Mouse (Mus musculus): ENCODE measurements at regions not wholly inside any gene's neighbourhood (a gene's known extent, or its start where the extent isn't known, plus 50 kb on each side); places are given as distances from the start of the nearest gene placed in this dataset.

GRCm38 (mm10) chr13:48046201-48046750 is 214.8 kb upstream of the Id4 start:
- TF ChIP-seq CTCF (IDR thresholded peaks at IDR 0.05; ENCODE audit: borderline replicate concordance, insufficient read depth, low read depth, low read length) (no peak), POLR2A (IDR thresholded peaks at IDR 0.05; ENCODE audit: borderline replicate concordance, insufficient read depth, low read length) (no peak)
